Mouse (Mus musculus): ENCODE data around the gene Prkcz. TPM values are rescaled to one million over a fixed set of nuclear protein-coding genes. Genes with fewer than 3 reads are reported as not detected.
"Not testable (repeated sequence)": the region's sequence is repeated elsewhere in the genome, so short reads cannot be mapped to it uniquely, and the experiment has no call there.

Gene Prkcz
- polyA plus RNA-seq, 1 experiment from 2014 or later: 7.2 TPM

GRCm38 (mm10) chr4:155332253-155332652 lies 28.9 kb downstream of the Prkcz start:
- H3K4me1 ChIP-seq: no peaks in the 10 kb centered on the region
- no peaks in the 10 kb centered on the region for H3K9me3 ChIP-seq
- no peak overlapping the region for H3K9ac ChIP-seq
- H3K4me3 ChIP-seq: no peak overlapping the region
- no peak for ATAC-seq (ENCODE audit: extremely low read depth, insufficient number of reproducible peaks, low FRiP score, low TSS enrichment)
- no peak overlapping the region for H3K27ac ChIP-seq (replicated peaks)
- no peaks in the 10 kb centered on the region for H3K36me3 ChIP-seq
- no peak overlapping the region for H3K4me2 ChIP-seq
- WGBS: 67% methylated on average over 7 of the region's 7 CpGs
- no peaks in the 10 kb centered on the region for H3K27me3 ChIP-seq (replicated peaks)

- ATAC-seq (ENCODE audit: extremely low read depth, insufficient number of reproducible peaks, low FRiP score, low TSS enrichment); H3K4me2 ChIP-seq; H3K4me1 ChIP-seq; H3K27me3 ChIP-seq (replicated peaks); H3K9ac ChIP-seq; H3K4me3 ChIP-seq; H3K36me3 ChIP-seq; H3K27ac ChIP-seq (replicated peaks); H3K9me3 ChIP-seq: not testable (repeated sequence)
- WGBS: 83% methylated on average over 11 of the region's 11 CpGs
Observed at GRCm38 (mm10) chr4:155328385-155328784, 32.8 kb downstream of the Prkcz start.

GRCm38 (mm10) chr4:155325773-155326172 lies 35.4 kb downstream of the Prkcz start:
- Histone ChIP-seq H3K36me3 (no peaks in the 10 kb centered on the region), H3K4me1 (no peaks in the 10 kb centered on the region), H3K27me3 (replicated peaks) (0 out of 2 replicates have a peak, but pooled peaks cover 3% of the 10 kb centered on the region), H3K9ac (no peak overlapping the region), H3K4me2 (no peak overlapping the region), H3K9me3 (no peaks in the 10 kb centered on the region), H3K27ac (replicated peaks) (no peak overlapping the region), H3K4me3 (no peak overlapping the region)
- ATAC-seq (ENCODE audit: extremely low read depth, insufficient number of reproducible peaks, low FRiP score, low TSS enrichment): no peak
- 37% methylated on average over 5 of the region's 5 CpGs for WGBS

GRCm38 (mm10) chr4:155324511-155324910 lies 36.6 kb downstream of the Prkcz start:
- H3K9ac ChIP-seq: no peak overlapping the region
- H3K27me3 ChIP-seq (replicated peaks): 0 out of 2 replicates have a peak, but pooled peaks cover 6% of the 10 kb centered on the region
- no peaks in the 10 kb centered on the region for H3K9me3 ChIP-seq
- no peaks in the 10 kb centered on the region for H3K36me3 ChIP-seq
- ATAC-seq (ENCODE audit: extremely low read depth, insufficient number of reproducible peaks, low FRiP score, low TSS enrichment): no peak
- no peak overlapping the region for H3K4me2 ChIP-seq
- 48% methylated on average over 8 of the region's 8 CpGs for WGBS
- no peak overlapping the region for H3K4me3 ChIP-seq
- H3K4me1 ChIP-seq: no peaks in the 10 kb centered on the region
- H3K27ac ChIP-seq (replicated peaks): no peak overlapping the region

- no peak overlapping the region for H3K27ac ChIP-seq (replicated peaks)
- H3K9me3 ChIP-seq: no peaks in the 10 kb centered on the region
- no peak overlapping the region for H3K4me2 ChIP-seq
- no peaks in the 10 kb centered on the region for H3K36me3 ChIP-seq
- 65% methylated on average over 3 of the region's 3 CpGs for WGBS
- no peaks in the 10 kb centered on the region for H3K4me1 ChIP-seq
- no peak for ATAC-seq (ENCODE audit: extremely low read depth, insufficient number of reproducible peaks, low FRiP score, low TSS enrichment)
- H3K27me3 ChIP-seq (replicated peaks): 0 out of 2 replicates have a peak, but pooled peaks cover 6% of the 10 kb centered on the region
- H3K4me3 ChIP-seq: no peak overlapping the region
- H3K9ac ChIP-seq: no peak overlapping the region
Observed at GRCm38 (mm10) chr4:155323081-155323795, 37.9 kb downstream of the Prkcz start.

GRCm38 (mm10) chr4:155320281-155321244 lies 40.6 kb downstream of the Prkcz start:
- 52% methylated on average over 15 of the region's 15 CpGs for WGBS
- ATAC-seq (ENCODE audit: extremely low read depth, insufficient number of reproducible peaks, low FRiP score, low TSS enrichment): no peak
- Histone ChIP-seq H3K27ac (replicated peaks) (no peak overlapping the region), H3K9ac (no peak overlapping the region), H3K4me3 (no peak overlapping the region), H3K4me1 (no peaks in the 10 kb centered on the region), H3K4me2 (no peak overlapping the region), H3K9me3 (no peaks in the 10 kb centered on the region), H3K27me3 (replicated peaks) (0 out of 2 replicates have a peak, but pooled peaks cover 6% of the 10 kb centered on the region), H3K36me3 (no peaks in the 10 kb centered on the region)

GRCm38 (mm10) chr4:155318266-155318665 lies 42.9 kb downstream of the Prkcz start:
- WGBS: 26% methylated on average over 2 of the region's 2 CpGs
- H3K27ac ChIP-seq (replicated peaks): no peak overlapping the region
- ATAC-seq (ENCODE audit: extremely low read depth, insufficient number of reproducible peaks, low FRiP score, low TSS enrichment): no peak
- no peaks in the 10 kb centered on the region for H3K9me3 ChIP-seq
- H3K4me3 ChIP-seq: no peak overlapping the region
- H3K4me2 ChIP-seq: no peak overlapping the region
- H3K4me1 ChIP-seq: no peaks in the 10 kb centered on the region
- H3K9ac ChIP-seq: no peak overlapping the region
- 0 out of 2 replicates have a peak, but pooled peaks cover 6% of the 10 kb centered on the region for H3K27me3 ChIP-seq (replicated peaks)
- H3K36me3 ChIP-seq: no peaks in the 10 kb centered on the region

- no peak for ATAC-seq (ENCODE audit: extremely low read depth, insufficient number of reproducible peaks, low FRiP score, low TSS enrichment)
- no peak overlapping the region for H3K4me3 ChIP-seq
- H3K27me3 ChIP-seq (replicated peaks): 0 out of 2 replicates have a peak, but pooled peaks cover 2% of the 10 kb centered on the region
- no peak overlapping the region for H3K4me2 ChIP-seq
- H3K9me3 ChIP-seq: no peaks in the 10 kb centered on the region
- WGBS: 78% methylated on average over 3 of the region's 3 CpGs
- no peak overlapping the region for H3K27ac ChIP-seq (replicated peaks)
- H3K9ac ChIP-seq: no peak overlapping the region
- no peaks in the 10 kb centered on the region for H3K4me1 ChIP-seq
- H3K36me3 ChIP-seq: no peaks in the 10 kb centered on the region
Observed at GRCm38 (mm10) chr4:155315031-155315430, 46.1 kb downstream of the Prkcz start.

- H3K4me1 ChIP-seq: peaks cover 19% of the 10 kb centered on the region
- no peaks in the 10 kb centered on the region for H3K9me3 ChIP-seq
- no peak overlapping the region for H3K4me3 ChIP-seq
- ATAC-seq (ENCODE audit: extremely low read depth, insufficient number of reproducible peaks, low FRiP score, low TSS enrichment): no peak
- H3K36me3 ChIP-seq: no peaks in the 10 kb centered on the region
- H3K27me3 ChIP-seq (replicated peaks): 0 out of 2 replicates have a peak, but pooled peaks cover 10% of the 10 kb centered on the region
- 81% methylated on average over 12 of the region's 12 CpGs for WGBS
- H3K9ac ChIP-seq: peak overlapping the region; percentile 69
- H3K4me2 ChIP-seq: no peak overlapping the region
- no peak overlapping the region for H3K27ac ChIP-seq (replicated peaks)
Observed at GRCm38 (mm10) chr4:155308679-155309078, 52.5 kb downstream of the Prkcz start.

GRCm38 (mm10) chr4:155308068-155308467 lies 53.1 kb downstream of the Prkcz start:
- H3K27ac ChIP-seq (replicated peaks): peak overlapping the region; percentile 26; the same call in 1 of the 2 replicates
- under 1% methylated on average over 11 of the region's 11 CpGs for WGBS
- H3K4me2 ChIP-seq: peak overlapping the region; percentile 55

GRCm38 (mm10) chr4:155307591-155307990 lies 53.6 kb downstream of the Prkcz start:
- H3K9me3 ChIP-seq: no peaks in the 10 kb centered on the region
- H3K27me3 ChIP-seq (replicated peaks): 0 out of 2 replicates have a peak, but pooled peaks cover 10% of the 10 kb centered on the region
- ATAC-seq (ENCODE audit: extremely low read depth, insufficient number of reproducible peaks, low FRiP score, low TSS enrichment): no peak
- H3K4me1 ChIP-seq: peaks cover 19% of the 10 kb centered on the region
- H3K27ac ChIP-seq (replicated peaks): peak overlapping the region; percentile 26; the same call in 1 of the 2 replicates
- peak overlapping the region; percentile 69 for H3K9ac ChIP-seq
- H3K4me2 ChIP-seq: peak overlapping the region; percentile 55
- no peaks in the 10 kb centered on the region for H3K36me3 ChIP-seq
- WGBS: 72% methylated on average over 5 of the region's 5 CpGs
- peak overlapping the region; percentile 15; the same call in 1 of the 2 replicates for H3K4me3 ChIP-seq

More at GRCm38 (mm10) chr4:155308068-155308467, 53.1 kb downstream of the Prkcz start:
- no peak; the same call in 1 of the 2 replicates for ATAC-seq (ENCODE audit: extremely low read depth, insufficient number of reproducible peaks, low FRiP score, low TSS enrichment)
- Histone ChIP-seq H3K9ac (peak overlapping the region; percentile 69), H3K27me3 (replicated peaks) (0 out of 2 replicates have a peak, but pooled peaks cover 10% of the 10 kb centered on the region), H3K4me1 (peaks cover 19% of the 10 kb centered on the region), H3K4me3 (peak overlapping the region; percentile 15; the same call in 1 of the 2 replicates), H3K36me3 (no peaks in the 10 kb centered on the region), H3K9me3 (no peaks in the 10 kb centered on the region)

All from heart, embryonic 13.5 days (tissue).